Comparison of ENCODE assay signal across 17 mouse cellular contexts in genomic region chr2:74036043-74036442, GRCm38 (mm10).
"Had no signal": no experiment of that assay in that cellular context is flagged by ENCODE, and none has a peak within 500 bp of the region (broad histone marks: within the 10 kb centered on the region; RNA-seq: fewer than 3 reads in every experiment).

No protein-coding gene starts in this region.

- H3K4me1 ChIP-seq: liver, embryonic 15.5 days had no signal

- H3K27ac ChIP-seq: layer of hippocampus, adult 2 months; limb, embryonic 10.5 days; liver, embryonic 15.5 days; midbrain, embryonic 10.5 days; neural tube, embryonic 13.5 days; stomach, embryonic 15.5 days had no signal

- H3K9ac ChIP-seq: liver, embryonic 15.5 days; neural tube, embryonic 13.5 days; stomach, embryonic 15.5 days had no signal

- DNase-seq: kidney, postnatal 10 days; kidney, postnatal 4 days; lung, adult 2 months; lung, postnatal 10 days; lung, postnatal 4 days; retina, postnatal 1 day; right cerebral cortex, postnatal 4 days; thymus, adult 2 months; thymus, postnatal 25 days had no signal

- H3K36me3 ChIP-seq: limb, embryonic 10.5 days; liver, embryonic 15.5 days; midbrain, embryonic 10.5 days; neural tube, embryonic 13.5 days; stomach, embryonic 15.5 days had no signal

- H3K27me3 ChIP-seq: liver, embryonic 15.5 days; neural tube, embryonic 13.5 days; stomach, embryonic 15.5 days had no signal

- H3K9me3 ChIP-seq: limb, embryonic 10.5 days; liver, embryonic 15.5 days; midbrain, embryonic 10.5 days; neural tube, embryonic 13.5 days; stomach, embryonic 15.5 days had no signal

- H3K4me2 ChIP-seq: liver, embryonic 11.5 days; liver, embryonic 15.5 days; neural tube, embryonic 13.5 days; stomach, embryonic 15.5 days had no signal

- H3K4me3 ChIP-seq: layer of hippocampus, adult 2 months; limb, embryonic 10.5 days; liver, embryonic 15.5 days; midbrain, embryonic 10.5 days; neural tube, embryonic 13.5 days; stomach, embryonic 15.5 days had no signal

- ATAC-seq: midbrain, embryonic 16.5 days had no signal
